Mouse (Mus musculus) c-Kit-positive CD71-negative TER-119-negative erythroid progenitor cells, embryonic 14.5 days (primary cell): ENCODE results near the gene Clcn6.
A peak's percentile ranks its signal among the peaks of the same experiment; 100 is the strongest.
"Not testable (repeated sequence)": the region's sequence is repeated elsewhere in the genome, so short reads cannot be mapped to it uniquely, and the experiment has no call there.

Source experiments
- DNase-seq: peaks from one replicate; pipeline ENCODE4 v3.0.0-alpha.2; 2013; ENCODE audit warnings: low read depth

Gene Clcn6

GRCm38 (mm10) chr4:148065702-148066400 is 27.2 kb upstream of the Clcn6 start:
- DNase-seq = no peak

DNA sequence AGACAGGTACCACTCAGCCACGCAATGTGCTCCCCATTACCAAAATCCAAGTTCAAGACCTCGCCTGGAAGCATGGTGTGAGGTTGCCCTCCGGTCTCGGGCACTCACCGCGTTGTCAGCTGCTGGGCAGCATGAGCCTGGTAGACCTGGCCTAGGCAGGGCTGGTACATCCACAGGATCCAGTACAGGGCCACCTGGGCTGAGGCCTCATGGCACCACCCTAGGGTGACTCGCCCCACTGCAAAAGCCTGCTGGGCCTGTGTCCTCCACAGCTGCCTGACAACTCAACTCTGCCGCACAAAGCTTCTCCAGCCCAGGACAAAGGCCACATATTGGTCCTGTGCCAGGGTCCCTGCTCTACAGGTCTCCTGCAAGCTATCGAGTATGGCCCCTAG is 22.5 kb upstream of the Clcn6 start:
- DNase-seq = no peak

DNA sequence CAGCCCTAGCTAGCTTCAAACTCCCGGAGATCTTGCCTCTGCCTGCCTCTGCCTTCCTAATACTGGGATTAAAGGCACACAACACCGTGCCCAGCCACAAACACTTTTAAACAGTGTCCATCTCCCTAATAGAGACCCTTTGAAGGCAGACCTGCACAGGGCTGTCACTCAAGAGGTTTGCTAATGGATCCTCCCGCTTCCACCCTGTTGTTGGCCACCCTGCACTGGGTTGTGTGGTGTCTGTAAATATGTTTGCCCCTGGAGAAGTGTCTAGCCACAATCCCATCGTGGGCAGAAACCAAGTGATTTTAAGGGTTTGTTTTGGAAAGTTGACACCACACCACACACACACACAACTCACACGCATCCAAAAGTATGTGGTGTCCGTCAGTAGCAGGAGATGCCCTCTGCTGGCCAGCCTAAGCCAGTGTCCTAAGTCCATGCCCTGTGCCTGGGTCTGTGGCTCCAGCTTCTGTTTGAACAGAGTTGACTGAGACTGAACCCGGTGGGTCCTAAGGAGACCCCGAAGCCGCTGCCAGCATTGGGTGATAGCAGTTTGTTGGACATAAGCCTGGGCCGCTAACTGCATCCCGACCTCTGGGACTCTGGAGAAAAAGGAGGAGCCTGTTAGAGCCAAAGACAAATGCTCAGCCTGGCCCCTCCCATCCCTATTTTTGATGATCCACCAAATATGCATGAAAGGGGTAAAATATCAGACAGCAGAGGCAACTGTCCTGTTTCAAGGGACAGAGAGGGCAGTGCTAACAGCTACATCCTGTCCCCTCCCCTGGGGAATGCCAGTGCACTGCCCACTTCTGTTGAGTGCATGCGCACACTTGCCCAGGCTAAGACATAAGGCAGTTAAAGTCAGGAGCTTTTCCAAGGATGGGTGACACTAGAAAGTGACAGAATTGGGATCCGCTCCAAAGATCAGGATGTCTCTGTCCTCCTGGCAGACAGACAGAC is 21.8 kb upstream of the Clcn6 start:
- no peak for DNase-seq

GRCm38 (mm10) chr4:148058993-148059392 is 20.4 kb upstream of the Clcn6 start:
- no peak for DNase-seq

DNA sequence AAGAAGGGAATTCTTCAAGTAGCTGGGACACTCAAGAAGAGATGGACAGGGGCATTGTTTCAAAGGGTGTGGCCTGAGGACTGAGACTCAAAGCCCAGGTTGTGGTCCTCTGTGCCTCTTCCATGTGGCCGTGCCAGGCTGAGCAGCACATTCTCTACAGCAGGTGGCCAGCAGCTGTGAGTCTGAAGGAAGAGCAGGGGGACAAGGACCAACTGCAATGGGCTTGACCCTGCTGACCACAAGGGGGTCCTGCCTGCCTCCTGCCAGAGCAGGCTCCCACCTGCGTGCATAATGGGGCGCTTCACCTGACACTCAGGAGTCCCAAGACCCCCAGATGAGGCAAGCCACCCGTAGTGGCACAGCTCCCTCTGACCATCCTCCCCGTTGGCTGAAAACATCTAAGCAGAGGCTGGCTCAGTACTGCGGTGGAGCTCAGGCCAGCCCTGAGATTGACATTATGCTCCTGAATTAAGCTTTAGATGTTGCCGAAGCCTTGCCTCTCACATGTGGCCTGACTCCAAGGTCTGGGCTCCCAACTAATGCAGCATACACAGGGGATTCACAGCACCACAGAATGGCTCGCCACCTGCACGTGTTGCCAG is 19.7 kb upstream of the Clcn6 start:
- no peak for DNase-seq

- no peak for DNase-seq
Measured at GRCm38 (mm10) chr4:148057661-148058209, 19.1 kb upstream of the Clcn6 start.

DNA sequence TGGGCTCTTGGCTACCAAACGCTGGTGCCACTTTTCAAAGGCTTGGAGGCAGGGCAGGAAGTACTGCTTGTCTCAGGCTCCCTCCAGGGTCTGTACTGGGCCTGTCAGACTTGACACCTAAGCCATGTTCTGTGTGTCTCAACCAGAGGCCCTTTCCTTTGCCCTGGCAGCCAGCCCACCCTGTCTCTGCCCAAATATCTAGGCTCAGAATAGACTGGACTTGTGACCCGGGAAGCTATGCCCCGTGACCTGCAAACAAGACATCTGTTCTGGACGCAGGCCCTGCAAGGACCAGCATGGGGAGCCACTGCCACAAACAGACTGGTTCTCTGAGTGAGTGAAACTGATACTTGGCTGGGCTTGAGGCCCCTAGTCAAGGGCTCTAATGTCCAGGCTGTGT is 18.2 kb upstream of the Clcn6 start:
- no peak for DNase-seq

- no peak for DNase-seq
Measured at GRCm38 (mm10) chr4:148056246-148056645, 17.6 kb upstream of the Clcn6 start.

GRCm38 (mm10) chr4:148054961-148055695 is 16.5 kb upstream of the Clcn6 start:
- no peak for DNase-seq

DNA sequence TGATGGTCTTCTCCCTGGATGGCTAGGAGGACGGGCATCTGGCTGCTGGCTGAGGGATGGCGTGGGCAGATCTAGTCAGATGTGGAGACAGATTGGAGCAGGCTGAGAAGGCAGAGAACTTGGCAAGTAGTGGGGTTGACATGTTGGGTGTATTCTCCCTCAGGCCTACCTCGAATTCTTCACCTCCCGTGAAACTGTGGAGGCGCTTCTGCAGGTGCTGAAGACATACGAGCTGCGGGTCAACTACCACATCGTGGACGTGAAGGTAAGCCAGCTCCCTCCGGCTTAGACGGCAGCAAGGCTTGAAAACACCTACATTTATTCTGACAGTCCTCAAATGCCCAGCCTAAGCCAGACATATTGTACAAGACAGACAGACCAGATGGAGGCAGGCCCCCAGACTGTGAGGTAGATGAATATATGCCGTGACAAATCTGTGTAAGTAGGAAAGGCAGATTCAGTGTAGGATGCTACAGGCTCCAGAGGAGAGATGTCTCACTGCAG is 14.8 kb upstream of the Clcn6 start:
- no peak for DNase-seq

GRCm38 (mm10) chr4:148052976-148053375 is 14.4 kb upstream of the Clcn6 start:
- DNase-seq = no peak

DNA sequence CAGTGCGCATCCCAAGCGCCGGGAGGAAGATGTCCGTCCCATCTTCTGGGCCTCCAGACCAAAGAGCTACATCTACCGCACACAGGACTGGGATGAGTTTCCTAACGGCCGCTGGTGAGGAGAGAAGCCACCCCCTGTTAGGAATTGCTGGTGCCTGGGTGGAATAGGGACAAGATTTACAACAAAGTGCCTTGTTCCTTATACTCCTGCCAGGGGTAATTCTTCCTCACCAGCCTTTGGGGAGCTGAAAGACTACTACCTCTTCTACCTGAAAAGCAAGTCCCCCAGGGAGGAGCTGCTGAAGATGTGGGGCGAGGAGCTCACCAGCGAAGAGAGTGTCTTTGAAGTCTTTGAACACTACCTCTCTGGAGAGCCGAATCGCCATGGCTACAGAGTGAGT is 13.3 kb upstream of the Clcn6 start:
- no peak for DNase-seq

DNA sequence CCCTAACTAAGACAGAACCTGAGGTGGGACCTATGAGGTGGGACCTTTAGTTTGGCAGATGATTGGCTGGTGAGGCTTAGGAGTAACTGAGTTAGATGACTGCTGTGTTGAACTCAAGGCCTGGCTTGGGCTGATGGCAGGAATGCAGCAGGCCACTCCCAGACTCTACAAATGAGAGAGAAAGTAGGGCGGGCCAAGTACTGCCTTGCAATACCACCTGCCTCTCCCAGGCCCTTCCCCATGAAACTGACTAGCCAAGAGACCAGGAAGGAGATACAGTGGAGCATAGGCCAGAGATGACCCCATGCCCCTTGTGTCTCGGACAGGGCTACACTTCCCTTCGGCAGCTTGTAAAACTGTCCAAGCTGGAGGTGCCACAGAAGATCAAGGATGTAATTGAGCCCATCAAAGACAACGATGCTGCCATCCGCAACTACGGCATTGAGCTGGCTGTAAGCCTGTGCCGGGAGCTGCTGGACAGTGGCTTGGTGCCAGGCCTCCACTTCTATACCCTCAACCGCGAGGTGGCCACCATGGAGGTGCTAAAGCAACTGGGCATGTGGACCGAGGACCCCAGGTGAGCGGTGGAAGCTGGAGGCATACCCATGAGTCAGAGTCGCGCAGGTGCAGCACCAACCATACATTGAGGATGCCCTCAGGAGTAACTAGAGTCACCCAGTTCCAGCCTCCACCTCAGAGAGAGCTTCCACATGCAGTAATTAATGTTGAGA is 12.6 kb upstream of the Clcn6 start:
- no peak for DNase-seq

GRCm38 (mm10) chr4:148050396-148050914 is 11.8 kb upstream of the Clcn6 start:
- not testable (repeated sequence) for DNase-seq

GRCm38 (mm10) chr4:148046450-148047031 is 7.9 kb upstream of the Clcn6 start:
- peak; percentile 45 for DNase-seq

GRCm38 (mm10) chr4:148044113-148044512 is 5.5 kb upstream of the Clcn6 start:
- DNase-seq = no peak

DNA sequence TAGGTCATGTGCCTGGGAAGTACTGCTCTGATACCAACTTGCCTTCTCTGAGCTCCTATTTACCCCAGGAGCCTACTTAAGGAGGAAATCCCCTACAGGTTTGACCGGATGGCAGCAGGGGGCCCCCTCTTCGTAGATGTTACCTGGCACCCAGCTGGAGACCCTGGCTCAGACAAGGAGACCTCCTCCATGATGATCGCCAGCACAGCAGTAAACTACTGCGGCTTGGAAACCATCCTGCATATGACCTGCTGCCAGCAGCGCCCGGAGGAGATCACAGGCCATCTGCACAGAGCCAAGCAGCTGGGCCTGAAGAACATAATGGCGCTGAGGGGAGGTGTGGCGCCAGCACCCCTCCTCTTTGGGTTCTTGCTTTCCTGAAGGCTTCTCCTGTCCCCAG is 4.7 kb upstream of the Clcn6 start:
- DNase-seq = not testable (repeated sequence)

GRCm38 (mm10) chr4:148041611-148042191 is 3.1 kb upstream of the Clcn6 start:
- DNase-seq = no peak

DNA sequence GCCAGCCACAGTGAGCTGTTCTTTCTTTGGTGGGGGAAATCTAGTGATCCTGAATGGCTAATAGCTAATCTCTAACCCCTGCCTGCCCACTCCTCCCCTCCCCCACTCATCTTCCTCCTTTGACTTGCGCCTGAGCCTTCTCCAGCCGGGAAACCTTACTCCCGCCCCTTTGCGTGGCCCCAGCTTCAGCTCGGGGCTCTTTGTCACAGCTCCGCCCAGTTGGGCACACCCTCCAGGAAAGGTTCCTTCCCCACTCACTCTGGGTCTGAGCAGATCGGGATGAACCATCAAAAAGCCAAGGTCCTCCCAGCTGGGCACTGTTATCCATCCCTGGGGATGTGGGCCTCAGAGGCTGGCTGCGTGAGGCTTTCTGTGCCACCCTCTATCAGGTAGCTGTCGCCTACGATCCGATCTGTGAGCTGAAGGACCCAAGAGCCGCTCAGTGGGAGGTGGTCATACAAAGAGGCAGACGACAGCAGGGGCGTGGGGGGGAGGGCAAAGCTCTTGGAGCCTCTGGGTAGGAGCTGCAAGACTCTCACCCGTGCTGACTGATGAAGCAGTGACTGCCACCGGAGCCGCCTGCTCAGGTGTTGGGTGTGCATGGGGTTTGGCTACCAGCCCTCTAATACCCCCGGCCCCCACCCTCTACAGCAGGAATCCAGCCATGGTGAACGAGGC is 2.5 kb upstream of the Clcn6 start:
- DNase-seq = peak; percentile 45
